Mouse (Mus musculus) spleen, adult 2 months (tissue): ENCODE data around the gene Fbxo9. TPM values are rescaled to one million over a fixed set of nuclear protein-coding genes. Genes with fewer than 3 reads are reported as not detected.
"Not testable (repeated sequence)": the region's sequence is repeated elsewhere in the genome, so short reads cannot be mapped to it uniquely, and the experiment has no call there.

ENCODE experiments used
- DNase-seq, 2 experiments: peaks; one replicate each; pipeline versions ENCODE4 v3.0.0 to v3.0.0-alpha.2; 2012 to 2021; ENCODE audit warnings: low spot score in 2 of 2, low read depth in 1 of 2
- H3K27ac ChIP-seq: fragments of 200-500 bp; 2 replicates; pipeline ENCODE4 v1.5.1; 2012; ENCODE audit warnings: low read length, inconsistent platforms; ENCODE audit not compliant: insufficient read depth
- H3K27me3 ChIP-seq: fragments of 200-500 bp; 2 replicates; pipeline ENCODE4 v1.6.1; 2012; ENCODE audit warnings: mild to moderate bottlenecking, moderate library complexity, low read length, inconsistent platforms; ENCODE audit not compliant: control insufficient read depth, insufficient read depth
- H3K36me3 ChIP-seq: fragments of 200-500 bp; 2 replicates; pipeline ENCODE4 v1.6.1; 2012; ENCODE audit warnings: mild to moderate bottlenecking, low read length, inconsistent platforms; ENCODE audit not compliant: control insufficient read depth, insufficient read depth
- H3K4me1 ChIP-seq: fragments of 200-500 bp; 2 replicates; pipeline ENCODE4 v1.6.1; 2011; ENCODE audit warnings: inconsistent platforms; ENCODE audit not compliant: control insufficient read depth, insufficient read depth, insufficient read length
- H3K4me3 ChIP-seq: fragments of 200-500 bp; 2 replicates; pipeline ENCODE4 v1.5.1; 2011; ENCODE audit warnings: mild to moderate bottlenecking, inconsistent platforms; ENCODE audit not compliant: insufficient read depth, insufficient read length; ENCODE audit errors: extremely low read depth
- CTCF ChIP-seq: fragments of 200-500 bp; IDR thresholded peaks from 2 replicates; pipeline ENCODE4 v1.5.1; 2011; ENCODE audit warnings: mild to moderate bottlenecking, inconsistent platforms; ENCODE audit not compliant: insufficient read depth, insufficient read length, insufficient replicate concordance; ENCODE audit errors: extremely low read depth
- POLR2A ChIP-seq: fragments of 200-500 bp; IDR thresholded peaks from 2 replicates; pipeline ENCODE4 v1.6.1; 2011; ENCODE audit warnings: low read depth, low read length, inconsistent platforms
- WGBS: fragments of 180-500 bp; shearing (Covaris S2); methylation state at CpG from one replicate; pipeline ENCODE4 v1.1.7; 2018; 5-methylcytosine and 5-hydroxymethylcytosine counted together
- polyA plus RNA-seq: library from polyadenylated mRNA; depleted of rRNA; stranded (reverse); fragments of >200 nt; gene quantifications from 2 replicates; pipeline ENCODE4 v1.2.3, GENCODE M21; 2012

Gene Fbxo9
- polyA plus RNA-seq, 1 experiment: 79.8 TPM

DNA sequence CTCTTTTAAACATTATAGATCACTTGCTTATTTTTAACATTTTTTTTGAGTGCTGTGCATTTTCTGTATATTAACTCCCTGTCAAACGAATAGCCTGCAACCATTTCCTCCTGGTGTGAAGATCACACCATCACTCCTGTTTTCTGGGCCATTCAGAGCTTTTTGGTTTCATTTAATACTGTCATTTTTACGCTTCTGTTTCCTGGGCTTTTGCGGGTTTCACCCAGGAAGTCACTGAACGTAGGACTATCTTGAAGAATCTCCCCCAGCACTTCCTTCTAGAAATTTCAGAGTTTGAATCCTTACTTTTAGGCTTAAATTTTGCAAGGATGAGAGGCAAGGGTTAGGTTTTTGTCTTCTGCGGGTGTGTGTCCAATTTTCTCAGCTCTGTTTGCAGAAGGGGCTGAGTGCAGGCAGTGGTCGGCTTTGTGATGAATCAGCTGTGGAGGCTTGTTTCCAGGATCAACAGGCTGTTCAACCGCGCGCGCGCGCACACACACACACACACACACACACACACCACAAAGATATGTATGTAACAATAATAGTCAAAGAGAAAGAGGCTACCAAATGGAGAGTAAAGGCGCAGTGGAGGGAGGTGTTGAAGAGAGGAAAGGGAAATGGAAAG is 35.0 kb downstream of the Fbxo9 start:
- 39% methylated on average over 13 of the region's 13 CpGs for WGBS
- Histone ChIP-seq H3K27me3 (no peaks in the 10 kb centered on the region), H3K36me3 (no peaks in the 10 kb centered on the region), H3K4me3 (no peak overlapping the region), H3K4me1 (peaks cover 2% of the 10 kb centered on the region; the same call in 1 of the 2 replicates), H3K27ac (no peak overlapping the region)
- no peak for DNase-seq
- no peak for TF ChIP-seq CTCF
- no peak for TF ChIP-seq POLR2A

DNA sequence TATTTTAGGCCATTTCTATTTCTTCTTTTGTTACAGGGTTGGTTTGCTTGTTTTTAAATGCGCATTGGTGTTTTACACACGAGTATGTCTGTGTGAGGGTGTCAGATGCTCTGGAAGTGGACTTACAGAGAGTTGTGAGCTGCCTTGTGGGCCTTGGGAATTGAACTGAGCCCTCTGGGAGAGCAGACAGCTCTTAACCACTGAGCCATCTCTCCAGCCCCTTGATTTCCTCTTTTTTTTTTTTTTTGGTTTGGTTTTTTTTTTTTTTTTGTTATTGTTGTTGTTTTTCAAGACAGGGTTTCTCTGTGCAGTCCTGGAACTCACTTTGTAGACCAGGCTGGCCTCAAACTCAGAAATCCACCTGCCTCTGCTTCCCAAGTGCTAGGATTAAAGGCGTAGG is 35.6 kb downstream of the Fbxo9 start:
- H3K4me1 ChIP-seq, H3K36me3 ChIP-seq, H3K4me3 ChIP-seq, H3K27ac ChIP-seq, DNase-seq, H3K27me3 ChIP-seq: not testable (repeated sequence)
- 62% methylated on average over 3 of the region's 3 CpGs for WGBS

DNA sequence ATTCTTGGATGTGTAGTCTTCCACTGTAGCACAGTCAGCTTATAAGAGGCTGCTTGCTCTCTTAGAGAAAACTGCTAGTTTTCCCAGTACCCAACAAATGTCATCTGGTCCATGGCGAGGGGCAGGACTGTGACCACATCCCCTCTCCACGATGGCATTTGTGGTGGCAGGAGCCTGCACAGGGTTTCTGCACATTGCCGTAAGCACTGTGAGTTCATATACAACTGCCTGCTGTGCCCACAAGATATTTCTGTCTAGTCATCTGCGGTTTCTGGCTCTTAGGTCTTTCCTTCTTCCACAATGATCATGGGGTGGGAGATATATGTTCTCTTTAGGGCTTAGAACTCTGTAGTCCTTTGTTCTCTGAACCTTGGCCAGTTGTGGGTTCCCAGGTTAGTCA is 37.2 kb downstream of the Fbxo9 start:
- H3K4me3 ChIP-seq: no peak overlapping the region
- TF ChIP-seq CTCF (no peak), POLR2A (no peak)
- peaks cover 2% of the 10 kb centered on the region; the same call in 1 of the 2 replicates for H3K4me1 ChIP-seq
- no peak overlapping the region for H3K27ac ChIP-seq
- no peaks in the 10 kb centered on the region for H3K27me3 ChIP-seq
- WGBS: 34% methylated on average over 4 of the region's 4 CpGs
- no peak for DNase-seq
- H3K36me3 ChIP-seq: no peaks in the 10 kb centered on the region

DNA sequence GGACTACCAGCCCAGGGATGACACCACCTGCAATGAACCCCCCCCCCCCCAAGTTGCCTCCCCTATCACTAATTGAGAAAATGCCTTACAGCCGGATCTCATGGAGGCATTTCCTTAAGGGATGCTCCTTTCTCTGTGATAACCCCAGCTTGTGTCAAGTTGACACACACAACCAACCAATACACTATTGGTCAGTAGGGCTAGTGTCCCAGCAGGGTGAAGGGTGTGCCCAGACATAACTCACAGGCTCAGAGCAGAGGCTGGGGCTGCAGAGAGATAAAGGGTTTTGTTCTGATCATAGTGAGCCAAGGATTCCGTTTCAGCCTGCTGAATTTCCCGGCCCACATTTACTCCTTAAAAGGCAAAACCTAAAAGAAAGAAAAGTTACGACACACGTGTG is 38.4 kb downstream of the Fbxo9 start:
- whole genome bisulfite sequencing: 59% methylated on average over 5 of the region's 5 CpGs
- Histone ChIP-seq H3K36me3 (no peaks in the 10 kb centered on the region), H3K4me1 (peaks cover 2% of the 10 kb centered on the region; the same call in 1 of the 2 replicates), H3K27me3 (no peaks in the 10 kb centered on the region), H3K27ac (no peak overlapping the region), H3K4me3 (no peak overlapping the region)
- TF ChIP-seq CTCF (no peak), POLR2A (no peak)
- DNase-seq: no peak

DNA sequence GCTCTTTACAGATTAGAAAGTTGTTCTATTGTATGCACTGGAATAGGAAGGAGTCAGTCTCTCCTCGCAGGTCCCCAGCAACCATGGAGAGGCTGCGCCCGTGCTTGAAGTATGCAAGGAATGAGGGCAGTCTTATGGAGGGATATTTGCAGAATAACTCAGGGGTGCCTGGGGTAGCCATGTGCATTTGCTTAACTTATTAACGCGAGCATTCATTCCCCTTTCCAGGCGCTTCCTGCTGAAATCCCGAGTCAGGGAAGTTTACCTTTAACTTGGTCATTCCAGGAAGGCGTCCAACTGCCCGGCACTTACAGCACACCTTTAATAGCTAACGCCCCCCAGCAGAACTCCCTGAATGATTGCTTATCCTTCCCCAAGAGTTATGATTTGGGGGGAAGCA is 44.7 kb downstream of the Fbxo9 start:
- 85% methylated on average over 10 of the region's 10 CpGs for WGBS
- no peak for DNase-seq
- Histone ChIP-seq H3K4me3 (no peak overlapping the region), H3K36me3 (no peaks in the 10 kb centered on the region), H3K27ac (no peak overlapping the region), H3K27me3 (no peaks in the 10 kb centered on the region), H3K4me1 (no peaks in the 10 kb centered on the region)
- TF ChIP-seq CTCF (no peak), POLR2A (no peak)

DNA sequence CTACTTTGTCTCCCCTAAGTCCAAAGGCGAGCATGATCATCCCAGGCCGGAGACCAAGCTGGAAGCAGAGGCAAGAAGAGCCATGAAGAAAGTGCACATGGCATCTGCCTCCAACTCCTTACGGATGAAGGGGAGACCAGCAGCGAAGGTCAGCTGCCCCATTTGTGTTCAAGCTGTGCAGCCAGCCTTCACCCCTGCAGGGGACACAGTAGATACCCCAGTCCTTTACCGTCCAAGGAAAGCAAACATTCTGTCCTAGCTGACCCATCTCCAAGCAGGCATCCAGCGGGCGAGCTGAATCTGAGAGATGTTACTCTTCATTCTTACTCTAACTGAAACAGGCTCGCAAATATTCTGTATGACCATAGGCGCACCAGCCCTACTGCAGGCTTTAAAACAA is 46.5 kb downstream of the Fbxo9 start:
- no peaks in the 10 kb centered on the region for H3K4me1 ChIP-seq
- TF ChIP-seq POLR2A (no peak), CTCF (no peak)
- H3K4me3 ChIP-seq: no peak overlapping the region
- 93% methylated on average over 9 of the region's 9 CpGs for WGBS
- no peak overlapping the region for H3K27ac ChIP-seq
- H3K36me3 ChIP-seq: no peaks in the 10 kb centered on the region
- no peak for DNase-seq
- H3K27me3 ChIP-seq: no peaks in the 10 kb centered on the region

DNA sequence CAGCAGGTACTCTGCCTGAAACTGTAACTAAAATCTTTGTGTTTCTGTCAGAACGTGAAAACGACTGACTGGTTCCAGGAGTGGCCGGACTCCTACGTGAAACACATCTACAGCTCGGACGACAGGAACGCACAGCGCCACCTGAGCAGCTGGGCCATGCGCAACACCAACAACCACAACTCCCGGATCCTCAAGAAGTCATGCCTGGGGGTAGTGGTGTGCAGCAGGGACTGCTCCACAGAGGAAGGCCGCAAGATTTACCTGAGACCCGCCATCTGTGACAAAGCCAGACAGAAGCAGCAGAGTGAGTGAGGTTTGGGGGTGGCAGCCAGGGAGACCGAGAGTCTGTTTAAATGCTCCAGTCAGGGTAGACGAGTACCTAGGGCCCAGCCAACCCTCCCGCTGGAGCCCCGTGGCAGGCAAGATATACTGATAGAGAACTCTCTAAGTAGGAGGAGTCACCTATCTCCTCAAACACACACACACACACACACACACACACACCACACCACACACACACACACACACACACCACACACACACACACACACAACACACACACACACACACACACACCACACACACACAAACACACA is 49.2 kb downstream of the Fbxo9 start:
- H3K4me3 ChIP-seq: no peak overlapping the region
- TF ChIP-seq POLR2A: no peak
- TF ChIP-seq CTCF: no peak
- H3K27me3 ChIP-seq: no peaks in the 10 kb centered on the region
- DNase-seq: no peak
- H3K36me3 ChIP-seq: no peaks in the 10 kb centered on the region
- H3K4me1 ChIP-seq: no peaks in the 10 kb centered on the region
- 88% methylated on average over 16 of the region's 16 CpGs for WGBS
- H3K27ac ChIP-seq: no peak overlapping the region
